In genomic region chr6:115901062-115901461, GRCm38 (mm10) we compare ENCODE assay signal across 8 mouse cellular contexts. TPM values are rescaled to one million over a fixed set of nuclear protein-coding genes. Genes with fewer than 3 reads are reported as not detected.
DNase-seq lines count a peak whose midpoint lies in the region; ATAC-seq and TF ChIP-seq lines count a peak whose summit lies in the region.

No protein-coding gene starts in this region.

- in situ Hi-C loops in CH12.LX (cut with MboI; ENCODE audit: low pct_ligation_motif_present, low pct_unique_long_range_greater_than_20kb, low sequenced_read_pairs) = loop anchor here (5.0 kb wide), 2 partner anchors 96 to 231 kb away; partner anchors contain the start of gene Plxnd1

- TF ChIP-seq RAD21 in CH12.LX (IDR thresholded peaks at IDR 0.05; ENCODE audit: low read depth, low read length) = no peak; the same call in none of the 2 replicates

- H3K9ac ChIP-seq in CH12.LX (ENCODE audit: insufficient read depth, low read depth) = no peak overlapping the region
- H3K9ac ChIP-seq in forebrain, embryonic 16.5 days (replicated peaks; ENCODE audit: low read depth, low read length) = no peak overlapping the region
- no peak overlapping the region for H3K9ac ChIP-seq in lung, embryonic 15.5 days

- no peak overlapping the region for H3K27ac ChIP-seq in CH12.LX (ENCODE audit: insufficient read depth, low read depth)
- H3K27ac ChIP-seq in brown adipose tissue, adult 24 weeks (replicated peaks; ENCODE audit: low read depth, low read length) = peak overlapping the region; percentile 94
- no peak overlapping the region for H3K27ac ChIP-seq in forebrain, embryonic 16.5 days (ENCODE audit: low read length)
- peak overlapping the region; percentile 55; the same call in 1 of the 2 replicates for H3K27ac ChIP-seq in lung, embryonic 15.5 days

- no peaks in the 10 kb centered on the region for H3K9me3 ChIP-seq in CH12.LX (replicated peaks; ENCODE audit: low read length)
- no peaks in the 10 kb centered on the region for H3K9me3 ChIP-seq in forebrain, embryonic 16.5 days (ENCODE audit: control insufficient read depth, low read length)
- no peaks in the 10 kb centered on the region for H3K9me3 ChIP-seq in lung, embryonic 15.5 days

- peaks cover 25 to 77% of the 10 kb centered on the region in 2 experiments for H3K4me1 ChIP-seq in CH12.LX (ENCODE audit: control insufficient read depth in 1 of 2, insufficient read depth in 2 of 2)
- H3K4me1 ChIP-seq in brown adipose tissue, adult 24 weeks (ENCODE audit: control insufficient read depth, insufficient read depth, insufficient read length, low read length) = peaks cover 43% of the 10 kb centered on the region
- H3K4me1 ChIP-seq in forebrain, embryonic 16.5 days (replicated peaks; ENCODE audit: control insufficient read depth, insufficient read depth, low read length) = peaks cover 2% of the 10 kb centered on the region; the same call in 1 of the 2 replicates
- H3K4me1 ChIP-seq in lung, embryonic 15.5 days = peaks cover 25% of the 10 kb centered on the region

- dilution Hi-C loops in CH12.LX (cut with MboI; ENCODE audit: extremely low pct_ligation_motif_present, extremely low pct_unique_long_range_greater_than_20kb, low sequenced_read_pairs) = no loop called here

- no peak for TF ChIP-seq POLR2A in CH12.LX (IDR thresholded peaks at IDR 0.05; ENCODE audit: low read depth, low read length)

- no peak overlapping the region for H3K4me2 ChIP-seq in CH12.LX (ENCODE audit: insufficient read depth, low read depth, poor library complexity, severe bottlenecking)
- H3K4me2 ChIP-seq in forebrain, embryonic 16.5 days (ENCODE audit: low read length) = no peak overlapping the region
- no peak overlapping the region for H3K4me2 ChIP-seq in lung, embryonic 15.5 days

- peak; percentile 88 for ATAC-seq in forebrain, embryonic 16.5 days
- ATAC-seq in lung, embryonic 15.5 days (ENCODE audit: borderline replicate concordance, extremely low read depth, low FRiP score, low TSS enrichment) = peak; percentile 73
- ATAC-seq in neutrophil, adult 5-6 weeks (ENCODE audit: extremely low read depth, insufficient number of reproducible peaks, low FRiP score, poor library complexity, severe bottlenecking) = peak; percentile 30; the same call in 1 of the 2 replicates

- no peak overlapping the region for H3K4me3 ChIP-seq in CH12.LX (replicated peaks in 1 of 3; ENCODE audit: low read depth in 2 of 3, low read length in 2 of 3, poor library complexity in 1 of 3)
- H3K4me3 ChIP-seq in brown adipose tissue, adult 24 weeks (ENCODE audit: insufficient read depth, low read depth, low read length) = no peak overlapping the region
- no peak overlapping the region for H3K4me3 ChIP-seq in forebrain, embryonic 16.5 days (replicated peaks; ENCODE audit: low read length)
- H3K4me3 ChIP-seq in lung, embryonic 15.5 days = no peak overlapping the region

- TF ChIP-seq EP300 in CH12.LX (IDR thresholded peaks at IDR 0.05; ENCODE audit: low read length) = peak; percentile 42; the same call in 1 of the 2 replicates

- H3K27me3 ChIP-seq in CH12.LX (replicated peaks) = no peaks in the 10 kb centered on the region
- no peaks in the 10 kb centered on the region for H3K27me3 ChIP-seq in forebrain, embryonic 16.5 days (replicated peaks; ENCODE audit: control insufficient read depth, insufficient read depth, low read length)
- H3K27me3 ChIP-seq in lung, embryonic 15.5 days = no peaks in the 10 kb centered on the region

- H3K36me3 ChIP-seq in CH12.LX (replicated peaks in 1 of 2; ENCODE audit: control insufficient read depth in 1 of 2, insufficient read depth in 1 of 2, low read length in 1 of 2) = peaks cover 6 to 27% of the 10 kb centered on the region in 2 experiments
- no peaks in the 10 kb centered on the region for H3K36me3 ChIP-seq in forebrain, embryonic 16.5 days (ENCODE audit: control insufficient read depth, insufficient read depth)
- H3K36me3 ChIP-seq in lung, embryonic 15.5 days = no peaks in the 10 kb centered on the region

- DNase-seq in CH12.LX (ENCODE audit: extremely low read depth) = peak; percentile 59
- peak; percentile 81 to 83 for DNase-seq in heart, postnatal 36 days
- DNase-seq in layer of hippocampus, adult 18-20 months (ENCODE audit: low spot score in 2 of 2) = peak; percentile 68 to 89
- DNase-seq in thymus, postnatal 0 days (ENCODE audit: low spot score) = peak; percentile 46

- WGBS in forebrain, embryonic 16.5 days = 19% methylated on average over 3 of the region's 3 CpGs
- WGBS in lung, embryonic 15.5 days = 11% methylated on average over 3 of the region's 3 CpGs

- intact Hi-C loops in heart, postnatal 36 days (cut with DNase I) = loop anchor here (1.0 to 2.0 kb wide), 3 partner anchors 54 to 106 kb away; no protein-coding TSS in a partner anchor

- peak; percentile 69 to 98 for TF ChIP-seq CTCF in CH12.LX (conservative IDR thresholded peaks at IDR 0.05 in 1 of 2, IDR thresholded peaks at IDR 0.05 in 1 of 2; ENCODE audit: low read depth in 2 of 2, low read length in 2 of 2)

- no peaks in the 10 kb centered on the region for H3K79me2 ChIP-seq in CH12.LX (replicated peaks; ENCODE audit: control insufficient read depth, extremely low read depth, insufficient read depth, poor library complexity, severe bottlenecking)

TF ChIP-seq in CH12.LX, 34 proteins besides CTCF, POLR2A, EP300 and RAD21 (continues in another document):
- TF ChIP-seq TCF12 (IDR thresholded peaks at IDR 0.05; ENCODE audit: low read depth, low read length) (0 out of 2 replicates have a peak, but pooled peaks have one; percentile 30), JUND (conservative IDR thresholded peaks at IDR 0.05; ENCODE audit: low read depth, low read length) (no peak), E2F4 (IDR thresholded peaks at IDR 0.05; ENCODE audit: insufficient replicate concordance, low read depth, low read length) (no peak), IRF4 (IDR thresholded peaks at IDR 0.05; ENCODE audit: low read depth, low read length) (peak; percentile 67; the same call in 1 of the 2 replicates), PAX5 (IDR thresholded peaks at IDR 0.05; ENCODE audit: low read length) (no peak), SMC3 (IDR thresholded peaks at IDR 0.05; ENCODE audit: low read depth, low read length) (peak; percentile 100), NELFE (IDR thresholded peaks at IDR 0.05; ENCODE audit: low read depth, low read length) (peak; percentile 59; the same call in 1 of the 2 replicates), MAFK (IDR thresholded peaks at IDR 0.05; ENCODE audit: insufficient replicate concordance, low read length) (0 out of 2 replicates have a peak, but pooled peaks have one; percentile 7), ZC3H11A (IDR thresholded peaks at IDR 0.05; ENCODE audit: low read depth, low read length) (peak; percentile 95)

RNA-seq across cellular contexts. Expression of gene Rho, which starts 30.5 kb away (rescaled TPM):
- total RNA-seq in CH12.LX (2012; rRNA removed) = 0.04 and 0.17 TPM in 2 replicates
- 0.04 TPM in 1 of 2 replicates, not detected in the other for total RNA-seq in CH12.LX (2014; rRNA removed)
- polyA plus RNA-seq in CH12.LX (2012; ENCODE audit: insufficient read length, low read depth) = not detected in 2 replicates
- not detected in 2 replicates for polyA plus RNA-seq in brown adipose tissue, adult 24 weeks (2012; ENCODE audit: insufficient read depth, insufficient read length, missing spikeins)
- polyA plus RNA-seq in forebrain, embryonic 16.5 days (2015; fragmentation: Nextera tagmentation; extraction: Ambion mirVana) = 0.15 TPM in 1 of 2 replicates, not detected in the other
- total RNA-seq in heart, postnatal 36 days (2021) = not detected
- 1 to 10 TPM in 1 of 2 experiments, under 1 TPM in 1; 0.89 to 1.0 TPM for total RNA-seq in layer of hippocampus, adult 18-20 months (2021)
- 0.20 and 0.35 TPM in 2 replicates for polyA plus RNA-seq in lung, embryonic 15.5 days (2015; fragmentation: Nextera tagmentation; extraction: Ambion mirVana)
- 0.12 TPM in 1 of 2 replicates, not detected in the other for total RNA-seq in neutrophil, adult 5-6 weeks (2017)
- 0.10 TPM in 1 of 2 replicates, not detected in the other for polyA plus RNA-seq in thymus, postnatal 0 days (2015; fragmentation: Nextera tagmentation; extraction: Ambion mirVana)

RNA-seq across cellular contexts. Expression of gene H1foo, which starts 43.7 kb away (rescaled TPM):
- 0.89 and 1.3 TPM in 2 replicates for total RNA-seq in CH12.LX (2012; rRNA removed)
- 0.77 and 0.90 TPM in 2 replicates for total RNA-seq in CH12.LX (2014; rRNA removed)
- 1.0 and 1.4 TPM in 2 replicates for polyA plus RNA-seq in CH12.LX (2012; ENCODE audit: insufficient read length, low read depth)
- polyA plus RNA-seq in brown adipose tissue, adult 24 weeks (2012; ENCODE audit: insufficient read depth, insufficient read length, missing spikeins) = not detected in 2 replicates
- polyA plus RNA-seq in forebrain, embryonic 16.5 days (2015; fragmentation: Nextera tagmentation; extraction: Ambion mirVana) = not detected in 2 replicates
- total RNA-seq in heart, postnatal 36 days (2021) = not detected
- total RNA-seq in layer of hippocampus, adult 18-20 months (2021) = not detected
- polyA plus RNA-seq in lung, embryonic 15.5 days (2015; fragmentation: Nextera tagmentation; extraction: Ambion mirVana) = not detected in 2 replicates
- not detected in 2 replicates for total RNA-seq in neutrophil, adult 5-6 weeks (2017)
- 0.23 and 0.28 TPM in 2 replicates for polyA plus RNA-seq in thymus, postnatal 0 days (2015; fragmentation: Nextera tagmentation; extraction: Ambion mirVana)

RNA-seq across cellular contexts. Expression of gene Ift122, which starts 47.8 kb away (rescaled TPM):
- total RNA-seq in CH12.LX (2012; rRNA removed) (8.8 and 14.1 TPM in 2 replicates), CH12.LX (2014; rRNA removed) (5.9 and 7.9 TPM in 2 replicates)
- polyA plus RNA-seq in CH12.LX (2012; ENCODE audit: insufficient read length, low read depth) = 6.9 and 8.6 TPM in 2 replicates
- polyA plus RNA-seq in brown adipose tissue, adult 24 weeks (2012; ENCODE audit: insufficient read depth, insufficient read length, missing spikeins) = 2.0 and 3.7 TPM in 2 replicates
- polyA plus RNA-seq in forebrain, embryonic 16.5 days (2015; fragmentation: Nextera tagmentation; extraction: Ambion mirVana) = 30.8 and 32.7 TPM in 2 replicates
- 1 to 10 TPM; 9.1 to 9.4 TPM for total RNA-seq in heart, postnatal 36 days (2021)
- total RNA-seq in layer of hippocampus, adult 18-20 months (2021) = 10 to 100 TPM; 26.4 to 33.5 TPM
- polyA plus RNA-seq in lung, embryonic 15.5 days (2015; fragmentation: Nextera tagmentation; extraction: Ambion mirVana) = 21.9 and 24.6 TPM in 2 replicates
- 1.6 and 2.8 TPM in 2 replicates for total RNA-seq in neutrophil, adult 5-6 weeks (2017)
- 8.2 and 11.0 TPM in 2 replicates for polyA plus RNA-seq in thymus, postnatal 0 days (2015; fragmentation: Nextera tagmentation; extraction: Ambion mirVana)

RNA-seq across cellular contexts. Expression of gene Mbd4, which starts 47.9 kb away (rescaled TPM):
- total RNA-seq in CH12.LX (2012; rRNA removed) (6.8 and 7.3 TPM in 2 replicates), CH12.LX (2014; rRNA removed) (11.3 and 12.2 TPM in 2 replicates)
- 7.9 and 8.6 TPM in 2 replicates for polyA plus RNA-seq in CH12.LX (2012; ENCODE audit: insufficient read length, low read depth)
- 0.48 and 1.0 TPM in 2 replicates for polyA plus RNA-seq in brown adipose tissue, adult 24 weeks (2012; ENCODE audit: insufficient read depth, insufficient read length, missing spikeins)
- 14.4 and 16.9 TPM in 2 replicates for polyA plus RNA-seq in forebrain, embryonic 16.5 days (2015; fragmentation: Nextera tagmentation; extraction: Ambion mirVana)
- total RNA-seq in heart, postnatal 36 days (2021) = 1 to 10 TPM; 1.2 TPM
- 1 to 10 TPM; 5.8 to 7.2 TPM for total RNA-seq in layer of hippocampus, adult 18-20 months (2021)
- polyA plus RNA-seq in lung, embryonic 15.5 days (2015; fragmentation: Nextera tagmentation; extraction: Ambion mirVana) = 21.0 and 22.6 TPM in 2 replicates
- total RNA-seq in neutrophil, adult 5-6 weeks (2017) = 34.9 and 35.7 TPM in 2 replicates
- polyA plus RNA-seq in thymus, postnatal 0 days (2015; fragmentation: Nextera tagmentation; extraction: Ambion mirVana) = 18.7 and 20.8 TPM in 2 replicates

Comparison
In these comparisons a context has a peak if more than half of its experiments do, and no peak if none do; other contexts are left out.
1. H3K27ac ChIP-seq: peak in brown adipose tissue, adult 24 weeks (single experiment) and lung, embryonic 15.5 days (single experiment); none in CH12.LX (single experiment) and forebrain, embryonic 16.5 days (single experiment).
2. ATAC-seq: peak in every context shown above with its lines; median percentile 88 in forebrain, embryonic 16.5 days; 73 in lung, embryonic 15.5 days; 30 in neutrophil, adult 5-6 weeks.
3. Peak in every context shown above with its lines, with median percentiles within 50 percentile points of each other: DNase-seq.